9 mouse cellular contexts compared by ENCODE assay signal in genomic region chr12:110836729-110837128, GRCm38 (mm10). TPM values are rescaled to one million over a fixed set of nuclear protein-coding genes. Genes with fewer than 3 reads are reported as not detected.
DNase-seq lines count a peak whose midpoint lies in the region; ATAC-seq and TF ChIP-seq lines count a peak whose summit lies in the region.
"Had no signal": no experiment of that assay in that cellular context is flagged by ENCODE, and none has a peak within 500 bp of the region (broad histone marks: within the 10 kb centered on the region; RNA-seq: fewer than 3 reads in every experiment).

No protein-coding gene starts in this region.

- H3K9me3 ChIP-seq in lung, embryonic 14.5 days (ENCODE audit: low read depth, low read length): no peaks in the 10 kb centered on the region
- H3K9me3 ChIP-seq in intestine, embryonic 16.5 days (ENCODE audit: control insufficient read depth, low read length): no peaks in the 10 kb centered on the region
- no peaks in the 10 kb centered on the region for H3K9me3 ChIP-seq in neural tube, embryonic 15.5 days (replicated peaks)

- ATAC-seq in lung, embryonic 14.5 days (ENCODE audit: insufficient read depth): no peak
- ATAC-seq in intestine, embryonic 16.5 days: no peak
- ATAC-seq in neural tube, embryonic 15.5 days (ENCODE audit: low FRiP score): no peak

- H3K4me1 ChIP-seq in lung, embryonic 14.5 days (ENCODE audit: insufficient read depth): no peaks in the 10 kb centered on the region
- H3K4me1 ChIP-seq in intestine, embryonic 16.5 days (ENCODE audit: control insufficient read depth, insufficient read depth, low read length): peaks cover 2% of the 10 kb centered on the region; the same call in 1 of the 2 replicates
- peaks cover 20% of the 10 kb centered on the region for H3K4me1 ChIP-seq in neural tube, embryonic 15.5 days

- H3K36me3 ChIP-seq in lung, embryonic 14.5 days (ENCODE audit: insufficient read depth): no peaks in the 10 kb centered on the region
- no peaks in the 10 kb centered on the region for H3K36me3 ChIP-seq in intestine, embryonic 16.5 days (ENCODE audit: control insufficient read depth, insufficient read depth, low read length)
- no peaks in the 10 kb centered on the region for H3K36me3 ChIP-seq in neural tube, embryonic 15.5 days

- intact Hi-C loops in left cerebral cortex, postnatal 10 days (cut with DNase I): no loop called here

- TF ChIP-seq CTCF in lung, embryonic 14.5 days (IDR thresholded peaks at IDR 0.05; ENCODE audit: low read depth): no peak

- no peak overlapping the region for H3K4me3 ChIP-seq in lung, embryonic 14.5 days (ENCODE audit: low read depth, low read length)
- H3K4me3 ChIP-seq in intestine, embryonic 16.5 days (ENCODE audit: low read length): no peak overlapping the region
- no peak overlapping the region for H3K4me3 ChIP-seq in neural tube, embryonic 15.5 days (replicated peaks)

- H3K4me2 ChIP-seq in lung, embryonic 14.5 days: no peak overlapping the region
- no peak overlapping the region for H3K4me2 ChIP-seq in intestine, embryonic 16.5 days (ENCODE audit: low read depth, low read length)
- H3K4me2 ChIP-seq in neural tube, embryonic 15.5 days: no peak overlapping the region

- H3K27ac ChIP-seq in lung, embryonic 14.5 days (ENCODE audit: low read depth): peak overlapping the region; percentile 84
- no peak overlapping the region for H3K27ac ChIP-seq in intestine, embryonic 16.5 days (ENCODE audit: low read length)
- H3K27ac ChIP-seq in neural tube, embryonic 15.5 days (replicated peaks): peak overlapping the region; percentile 60

- WGBS in lung, embryonic 14.5 days: 30% methylated on average over 6 of the region's 6 CpGs
- 28% methylated on average over 6 of the region's 6 CpGs for WGBS in intestine, embryonic 16.5 days
- WGBS in neural tube, embryonic 15.5 days: 42% methylated on average over 6 of the region's 6 CpGs

- H3K9ac ChIP-seq in lung, embryonic 14.5 days: 0 out of 2 replicates have a peak overlapping the region, but pooled peaks have one; percentile 39
- 0 out of 2 replicates have a peak overlapping the region, but pooled peaks have one; percentile 24 for H3K9ac ChIP-seq in intestine, embryonic 16.5 days (ENCODE audit: low read depth, low read length)
- H3K9ac ChIP-seq in neural tube, embryonic 15.5 days (replicated peaks): no peak overlapping the region

- H3K27me3 ChIP-seq in lung, embryonic 14.5 days (ENCODE audit: insufficient read depth, low read length): no peaks in the 10 kb centered on the region
- no peaks in the 10 kb centered on the region for H3K27me3 ChIP-seq in intestine, embryonic 16.5 days (replicated peaks; ENCODE audit: control insufficient read depth, insufficient read depth, low read length)
- no peaks in the 10 kb centered on the region for H3K27me3 ChIP-seq in neural tube, embryonic 15.5 days (replicated peaks)

- DNase-seq in embryo, embryonic 10 days (ENCODE audit: low spot score): peak; percentile 7
- DNase-seq in embryo, embryonic 9.5 days (ENCODE audit: extremely low spot score): no peak
- peak; percentile 27 for DNase-seq in lung, embryonic 14.5 days
- no peak for DNase-seq in lung, postnatal 36 days
- no peak for DNase-seq in left cerebral cortex, postnatal 10 days (ENCODE audit: extremely low spot score in 1 of 2, low spot score in 2 of 2)
- no peak for DNase-seq in frontal cortex, postnatal 14 days (ENCODE audit: low spot score in 2 of 2)
- DNase-seq: thymus, postnatal 4 days had no signal

RNA-seq across cellular contexts. Expression of gene Mok, which starts 4.0 kb away (rescaled TPM):
- polyA plus RNA-seq in lung, embryonic 14.5 days (2014; fragmentation: Nextera tagmentation; extraction: Ambion mirVana): 5.8 and 5.9 TPM in 2 replicates
- polyA plus RNA-seq in intestine, embryonic 16.5 days (2015; fragmentation: Nextera tagmentation; extraction: Ambion mirVana): 1.7 and 2.9 TPM in 2 replicates
- 10.8 and 12.3 TPM in 2 replicates for polyA plus RNA-seq in neural tube, embryonic 15.5 days (2015; fragmentation: Nextera tagmentation; extraction: Ambion mirVana)
- total RNA-seq in left cerebral cortex, postnatal 10 days (2021): 10 to 100 TPM; 11.9 to 13.5 TPM

RNA-seq across cellular contexts. Expression of gene Zfp839, which starts 13.3 kb away (rescaled TPM):
- polyA plus RNA-seq in lung, embryonic 14.5 days (2014; fragmentation: Nextera tagmentation; extraction: Ambion mirVana): 4.4 and 5.2 TPM in 2 replicates
- 3.7 and 4.9 TPM in 2 replicates for polyA plus RNA-seq in intestine, embryonic 16.5 days (2015; fragmentation: Nextera tagmentation; extraction: Ambion mirVana)
- 5.0 and 5.1 TPM in 2 replicates for polyA plus RNA-seq in neural tube, embryonic 15.5 days (2015; fragmentation: Nextera tagmentation; extraction: Ambion mirVana)
- 1 to 10 TPM; 8.6 to 8.9 TPM for total RNA-seq in left cerebral cortex, postnatal 10 days (2021)

RNA-seq across cellular contexts. Expression of gene Cinp, which starts 52.2 kb away (rescaled TPM):
- polyA plus RNA-seq in lung, embryonic 14.5 days (2014; fragmentation: Nextera tagmentation; extraction: Ambion mirVana): 91.8 and 94.0 TPM in 2 replicates
- 65.0 and 72.7 TPM in 2 replicates for polyA plus RNA-seq in intestine, embryonic 16.5 days (2015; fragmentation: Nextera tagmentation; extraction: Ambion mirVana)
- 87.6 and 88.5 TPM in 2 replicates for polyA plus RNA-seq in neural tube, embryonic 15.5 days (2015; fragmentation: Nextera tagmentation; extraction: Ambion mirVana)
- 100 to 1,000 TPM in 1 of 2 experiments, 10 to 100 TPM in 1; 89.1 to 106 TPM for total RNA-seq in left cerebral cortex, postnatal 10 days (2021)

RNA-seq across cellular contexts. Expression of gene Tecpr2, which starts 52.3 kb away (rescaled TPM):
- polyA plus RNA-seq in lung, embryonic 14.5 days (2014; fragmentation: Nextera tagmentation; extraction: Ambion mirVana): 4.0 and 5.2 TPM in 2 replicates
- 2.2 and 2.4 TPM in 2 replicates for polyA plus RNA-seq in intestine, embryonic 16.5 days (2015; fragmentation: Nextera tagmentation; extraction: Ambion mirVana)
- polyA plus RNA-seq in neural tube, embryonic 15.5 days (2015; fragmentation: Nextera tagmentation; extraction: Ambion mirVana): 6.2 TPM in 2 replicates
- total RNA-seq in left cerebral cortex, postnatal 10 days (2021): 10 to 100 TPM; 35.1 to 36.2 TPM

Comparison
In these comparisons a context has a peak if more than half of its experiments do, and no peak if none do; other contexts are left out.
1. DNase-seq: peak in embryo, embryonic 10 days (single experiment) and lung, embryonic 14.5 days (single experiment); none in embryo, embryonic 9.5 days (single experiment), lung, postnatal 36 days (single experiment), left cerebral cortex, postnatal 10 days (0 of 2) and frontal cortex, postnatal 14 days (0 of 2).